Mouse (Mus musculus): ENCODE data around the gene Iqsec3. TPM values are rescaled to one million over a fixed set of nuclear protein-coding genes. Genes with fewer than 3 reads are reported as not detected.

The Iqsec3 gene
- 0.23 and 0.24 TPM in 2 replicates for polyA plus RNA-seq (2012; rRNA removed)

DNA sequence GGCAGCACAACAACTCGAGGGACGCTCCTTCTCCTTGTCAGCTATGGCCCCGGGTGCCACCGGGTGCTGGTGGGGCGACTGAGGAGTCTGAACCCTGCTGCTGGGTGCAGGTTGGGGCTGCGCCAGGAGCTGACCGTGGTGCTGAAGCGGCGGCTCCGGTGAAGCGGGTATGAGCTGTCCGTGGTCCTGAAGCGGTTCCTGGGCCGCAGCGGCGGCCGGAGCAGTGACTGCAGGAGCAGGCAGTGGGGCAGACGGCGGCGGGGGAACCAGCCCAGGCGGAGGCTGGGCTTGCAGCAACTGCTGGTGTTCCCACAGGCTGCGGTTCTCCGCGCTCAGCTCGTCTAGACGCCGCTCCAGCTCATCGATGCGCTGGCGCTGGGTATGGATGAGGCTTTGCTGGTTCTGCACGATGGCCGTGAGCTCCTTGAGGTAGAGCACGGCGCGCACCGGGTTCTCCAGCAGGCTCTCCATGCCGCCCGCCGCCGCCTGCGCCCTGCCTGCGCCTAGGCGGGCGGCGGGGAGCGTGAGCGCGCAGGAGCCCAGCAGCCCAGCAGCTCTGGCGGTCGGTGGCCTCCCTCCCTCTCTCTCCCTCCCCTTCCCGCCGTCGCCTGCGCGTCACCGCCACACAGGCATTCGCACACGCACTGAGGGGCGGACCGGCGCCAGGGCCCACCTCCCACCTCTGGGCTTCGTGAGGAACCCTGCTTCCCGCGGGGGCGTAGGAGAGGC is at the start of gene Iqsec3:
Gene Iqsec3, minus strand, starts transcription at position 586 of the 729 bp plus-strand sequence.
- no peaks in the 10 kb centered on the region for H3K36me3 ChIP-seq (ENCODE audit: control insufficient read depth, insufficient read depth, low read length)
- WGBS, result 2% methylated on average over 65 of the region's 65 CpGs
- no peak within 1 kb of the TSS for H3K27ac ChIP-seq (ENCODE audit: insufficient read depth, low read depth, low read length)
- no peaks in the 10 kb centered on the region for H3K4me1 ChIP-seq (ENCODE audit: control insufficient read depth, insufficient read depth, insufficient read length, low read length)
- H3K27me3 ChIP-seq (ENCODE audit: control insufficient read depth, insufficient read depth, low read length), result 0 out of 2 replicates have a peak, but pooled peaks cover 3% of the 10 kb centered on the region
- TF ChIP-seq POLR2A (IDR thresholded peaks at IDR 0.05; ENCODE audit: low read depth, low read length) (no peak), CTCF (IDR thresholded peaks at IDR 0.05; ENCODE audit: extremely low read depth, insufficient read length, insufficient replicate concordance, low read depth, low read length) (no peak)
- H3K4me3 ChIP-seq (ENCODE audit: low read depth, low read length), result no peak within 1 kb of the TSS

DNA sequence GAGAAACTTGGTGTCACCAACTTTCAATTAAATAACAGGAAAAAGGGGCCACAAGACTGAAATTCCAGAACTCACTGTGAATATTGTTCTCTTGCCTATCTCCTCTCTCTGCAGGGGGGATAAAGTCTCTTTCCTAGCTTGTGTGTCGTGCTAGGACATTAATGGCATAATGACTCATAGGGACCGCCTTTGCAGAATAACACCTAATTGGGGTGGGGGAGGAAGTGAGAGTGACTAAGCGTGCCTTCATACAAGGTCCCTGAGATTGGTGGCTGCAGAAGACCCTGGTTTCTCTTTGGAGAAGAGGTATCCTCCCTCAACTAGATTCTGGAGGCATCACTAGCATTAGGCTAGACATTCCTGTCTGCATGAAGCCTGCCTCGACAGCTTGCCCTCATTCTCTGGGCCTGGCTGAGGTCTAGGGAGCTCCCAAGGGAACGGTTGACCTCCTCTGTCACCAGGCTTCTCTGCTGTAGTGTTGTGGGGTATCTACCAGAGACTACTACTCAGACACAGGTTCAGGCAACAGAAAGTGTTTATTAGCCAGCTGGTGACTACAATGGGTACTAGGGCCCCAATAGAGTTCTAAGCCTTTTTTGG is 48.7 kb upstream of the Iqsec3 start:
- H3K27me3 ChIP-seq (ENCODE audit: control insufficient read depth, insufficient read depth, low read length), result no peaks in the 10 kb centered on the region
- H3K4me3 ChIP-seq (ENCODE audit: low read depth, low read length), result no peak overlapping the region
- WGBS, result 69% methylated on average over 5 of the region's 5 CpGs
- H3K4me1 ChIP-seq (ENCODE audit: control insufficient read depth, insufficient read depth, insufficient read length, low read length), result no peaks in the 10 kb centered on the region
- H3K36me3 ChIP-seq (ENCODE audit: control insufficient read depth, insufficient read depth, low read length), result no peaks in the 10 kb centered on the region
- TF ChIP-seq POLR2A (IDR thresholded peaks at IDR 0.05; ENCODE audit: low read depth, low read length), result no peak
- no peak for TF ChIP-seq CTCF (IDR thresholded peaks at IDR 0.05; ENCODE audit: extremely low read depth, insufficient read length, insufficient replicate concordance, low read depth, low read length)
- no peak overlapping the region for H3K27ac ChIP-seq (ENCODE audit: insufficient read depth, low read depth, low read length)

DNA sequence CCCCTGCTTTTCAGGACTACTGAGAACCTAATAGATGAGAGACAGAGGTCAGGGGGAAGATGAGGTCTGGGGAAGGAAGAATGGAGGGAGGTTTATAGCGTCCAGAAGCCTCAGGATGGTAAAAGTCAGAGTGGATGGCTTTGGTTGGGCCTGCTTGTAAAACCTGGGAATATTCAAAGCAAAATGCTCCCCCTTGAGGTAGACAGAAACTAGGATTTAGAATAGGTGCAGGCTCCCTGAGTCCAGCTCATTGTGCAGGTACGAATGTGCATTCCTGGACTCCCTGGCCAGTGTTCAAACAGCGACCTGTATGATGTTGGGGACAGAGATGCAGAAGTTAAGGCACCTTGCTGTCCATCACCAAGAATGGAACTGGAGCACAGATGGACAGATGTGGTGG is 47.6 kb upstream of the Iqsec3 start:
- 55% methylated on average over 3 of the region's 3 CpGs for WGBS
- no peaks in the 10 kb centered on the region for H3K4me1 ChIP-seq (ENCODE audit: control insufficient read depth, insufficient read depth, insufficient read length, low read length)
- no peak overlapping the region for H3K4me3 ChIP-seq (ENCODE audit: low read depth, low read length)
- H3K27ac ChIP-seq (ENCODE audit: insufficient read depth, low read depth, low read length), result no peak overlapping the region
- no peaks in the 10 kb centered on the region for H3K36me3 ChIP-seq (ENCODE audit: control insufficient read depth, insufficient read depth, low read length)
- no peaks in the 10 kb centered on the region for H3K27me3 ChIP-seq (ENCODE audit: control insufficient read depth, insufficient read depth, low read length)
- no peak for TF ChIP-seq CTCF (IDR thresholded peaks at IDR 0.05; ENCODE audit: extremely low read depth, insufficient read length, insufficient replicate concordance, low read depth, low read length)
- TF ChIP-seq POLR2A (IDR thresholded peaks at IDR 0.05; ENCODE audit: low read depth, low read length), result no peak

DNA sequence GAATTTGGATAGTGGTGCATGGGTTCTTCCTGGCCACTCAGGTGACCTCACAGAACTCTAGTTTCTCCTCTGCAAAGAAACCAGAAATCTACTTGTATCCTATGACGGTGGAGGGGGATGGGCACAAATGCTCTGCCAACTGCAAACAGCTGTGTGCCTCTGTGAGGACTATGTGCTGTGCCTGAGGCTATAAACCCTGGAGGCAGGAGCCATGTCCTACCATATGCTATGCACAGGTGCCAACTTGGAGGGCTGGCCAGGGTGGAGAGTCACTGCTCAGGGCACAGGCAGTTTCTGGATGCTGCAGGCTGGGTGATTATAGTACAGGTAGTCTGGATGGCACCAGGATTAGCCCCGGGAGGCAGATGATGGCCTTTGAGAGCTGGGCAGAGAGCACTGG is 46.4 kb upstream of the Iqsec3 start:
- no peak overlapping the region for H3K4me3 ChIP-seq (ENCODE audit: low read depth, low read length)
- H3K36me3 ChIP-seq (ENCODE audit: control insufficient read depth, insufficient read depth, low read length), result no peaks in the 10 kb centered on the region
- H3K27me3 ChIP-seq (ENCODE audit: control insufficient read depth, insufficient read depth, low read length), result no peaks in the 10 kb centered on the region
- 61% methylated on average over 2 of the region's 2 CpGs for WGBS
- no peaks in the 10 kb centered on the region for H3K4me1 ChIP-seq (ENCODE audit: control insufficient read depth, insufficient read depth, insufficient read length, low read length)
- no peak for TF ChIP-seq POLR2A (IDR thresholded peaks at IDR 0.05; ENCODE audit: low read depth, low read length)
- no peak for TF ChIP-seq CTCF (IDR thresholded peaks at IDR 0.05; ENCODE audit: extremely low read depth, insufficient read length, insufficient replicate concordance, low read depth, low read length)
- H3K27ac ChIP-seq (ENCODE audit: insufficient read depth, low read depth, low read length), result no peak overlapping the region

DNA sequence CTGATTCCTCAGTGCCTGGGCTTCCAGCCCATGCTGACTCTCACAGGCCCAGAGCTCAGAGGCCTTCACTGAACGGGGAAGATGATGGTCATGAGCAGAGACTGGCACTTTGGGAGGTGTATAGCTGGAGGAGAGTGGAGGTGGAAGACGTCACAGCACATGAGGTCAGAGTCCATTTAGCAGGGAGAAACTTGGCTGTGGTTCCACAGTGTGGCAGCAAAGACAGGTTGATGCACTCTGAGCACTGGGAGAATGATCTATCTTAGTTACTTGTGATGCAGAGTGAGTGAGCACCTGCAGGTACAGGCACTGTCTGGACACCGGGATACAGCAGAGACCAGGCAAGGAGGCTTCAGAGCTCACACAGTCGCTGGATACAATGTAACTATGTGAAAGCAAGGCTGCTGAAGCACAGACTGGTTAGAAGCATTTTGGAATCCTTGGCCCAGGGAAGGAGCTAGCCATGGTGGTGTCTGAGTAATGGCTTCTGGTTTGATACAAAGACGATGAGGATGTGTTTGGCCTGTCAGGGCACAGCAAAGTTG is 45.9 kb upstream of the Iqsec3 start:
- no peaks in the 10 kb centered on the region for H3K27me3 ChIP-seq (ENCODE audit: control insufficient read depth, insufficient read depth, low read length)
- no peak overlapping the region for H3K27ac ChIP-seq (ENCODE audit: insufficient read depth, low read depth, low read length)
- H3K36me3 ChIP-seq (ENCODE audit: control insufficient read depth, insufficient read depth, low read length), result no peaks in the 10 kb centered on the region
- no peak overlapping the region for H3K4me3 ChIP-seq (ENCODE audit: low read depth, low read length)
- no peaks in the 10 kb centered on the region for H3K4me1 ChIP-seq (ENCODE audit: control insufficient read depth, insufficient read depth, insufficient read length, low read length)
- WGBS, result 54% methylated on average over 5 of the region's 5 CpGs
- TF ChIP-seq CTCF (IDR thresholded peaks at IDR 0.05; ENCODE audit: extremely low read depth, insufficient read length, insufficient replicate concordance, low read depth, low read length), result no peak
- TF ChIP-seq POLR2A (IDR thresholded peaks at IDR 0.05; ENCODE audit: low read depth, low read length), result no peak

DNA sequence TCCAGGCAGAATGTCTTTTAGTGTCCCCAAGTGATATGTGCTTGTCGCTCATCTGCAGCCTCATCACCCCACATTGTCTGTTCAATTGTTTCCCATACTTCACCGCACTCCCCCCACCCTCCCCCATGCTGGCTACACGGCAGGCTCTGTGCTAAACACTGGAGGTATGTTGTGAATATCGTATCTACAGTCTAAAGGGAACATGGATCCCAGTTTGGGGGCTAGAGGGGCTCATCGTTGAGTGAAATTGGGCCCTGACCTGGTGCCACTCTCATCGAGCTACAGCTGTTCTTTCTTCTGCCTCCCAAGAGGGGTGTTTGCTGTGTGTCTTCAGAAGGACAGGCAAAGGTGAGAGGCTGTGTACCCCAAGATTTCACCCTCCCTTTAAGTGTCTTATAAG is 44.2 kb upstream of the Iqsec3 start:
- no peak overlapping the region for H3K27ac ChIP-seq (ENCODE audit: insufficient read depth, low read depth, low read length)
- H3K36me3 ChIP-seq (ENCODE audit: control insufficient read depth, insufficient read depth, low read length), result no peaks in the 10 kb centered on the region
- no peak overlapping the region for H3K4me3 ChIP-seq (ENCODE audit: low read depth, low read length)
- H3K27me3 ChIP-seq (ENCODE audit: control insufficient read depth, insufficient read depth, low read length), result no peaks in the 10 kb centered on the region
- WGBS, result 79% methylated on average over 6 of the region's 6 CpGs
- TF ChIP-seq CTCF (IDR thresholded peaks at IDR 0.05; ENCODE audit: extremely low read depth, insufficient read length, insufficient replicate concordance, low read depth, low read length) (no peak), POLR2A (IDR thresholded peaks at IDR 0.05; ENCODE audit: low read depth, low read length) (no peak)
- H3K4me1 ChIP-seq (ENCODE audit: control insufficient read depth, insufficient read depth, insufficient read length, low read length), result no peaks in the 10 kb centered on the region

DNA sequence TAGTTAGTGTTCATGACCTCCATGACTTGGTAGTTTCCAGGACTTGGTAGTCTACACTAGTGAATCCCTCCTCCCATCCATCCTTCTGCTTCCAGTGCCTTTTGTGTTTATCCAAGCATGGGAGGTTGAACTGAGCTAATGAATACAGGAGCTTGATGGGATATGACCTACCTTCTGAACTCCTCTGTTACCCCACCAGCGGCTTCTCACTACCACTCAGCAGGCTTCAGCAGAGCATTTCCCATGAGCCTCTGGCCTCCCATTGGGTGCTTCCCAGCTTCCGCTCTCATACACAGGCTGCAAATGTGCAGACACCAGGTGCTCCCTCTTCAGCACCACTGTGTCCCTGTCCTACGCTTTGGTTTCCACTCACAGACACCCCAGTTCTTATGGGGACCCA is 36.9 kb upstream of the Iqsec3 start:
- no peak for TF ChIP-seq CTCF (IDR thresholded peaks at IDR 0.05; ENCODE audit: extremely low read depth, insufficient read length, insufficient replicate concordance, low read depth, low read length)
- TF ChIP-seq POLR2A (IDR thresholded peaks at IDR 0.05; ENCODE audit: low read depth, low read length), result no peak
- whole genome bisulfite sequencing, result 89% methylated on average over 3 of the region's 3 CpGs
- Histone ChIP-seq H3K27ac (ENCODE audit: insufficient read depth, low read depth, low read length) (no peak overlapping the region), H3K4me3 (ENCODE audit: low read depth, low read length) (no peak overlapping the region), H3K36me3 (ENCODE audit: control insufficient read depth, insufficient read depth, low read length) (no peaks in the 10 kb centered on the region), H3K4me1 (ENCODE audit: control insufficient read depth, insufficient read depth, insufficient read length, low read length) (no peaks in the 10 kb centered on the region), H3K27me3 (ENCODE audit: control insufficient read depth, insufficient read depth, low read length) (no peaks in the 10 kb centered on the region)

Measured in small intestine, adult 2 months (tissue).